Mouse (Mus musculus) heart, adult 2 months (tissue): Measurements from ENCODE around the gene Ttll8.
A peak's percentile ranks its signal among the peaks of the same experiment; 100 is the strongest.

Source experiments
- CTCF ChIP-seq: fragments of 200-600 bp; IDR thresholded peaks from 2 replicates; pipeline ENCODE4 v1.8.1; 2022; ENCODE audit warnings: antibody characterized with exemption, mild to moderate bottlenecking, moderate library complexity
- EP300 ChIP-seq: fragments of 200-500 bp; IDR thresholded peaks from 2 replicates; pipeline ENCODE4 v1.6.1; 2011; ENCODE audit warnings: low read depth, low read length, control low read depth; ENCODE audit not compliant: insufficient read depth
- POLR2A ChIP-seq: fragments of 200-500 bp; IDR thresholded peaks from 2 replicates; pipeline ENCODE4 v1.6.1; 2011; ENCODE audit warnings: mild to moderate bottlenecking, low read depth, low read length, control low read depth; ENCODE audit not compliant: insufficient read depth

DNA sequence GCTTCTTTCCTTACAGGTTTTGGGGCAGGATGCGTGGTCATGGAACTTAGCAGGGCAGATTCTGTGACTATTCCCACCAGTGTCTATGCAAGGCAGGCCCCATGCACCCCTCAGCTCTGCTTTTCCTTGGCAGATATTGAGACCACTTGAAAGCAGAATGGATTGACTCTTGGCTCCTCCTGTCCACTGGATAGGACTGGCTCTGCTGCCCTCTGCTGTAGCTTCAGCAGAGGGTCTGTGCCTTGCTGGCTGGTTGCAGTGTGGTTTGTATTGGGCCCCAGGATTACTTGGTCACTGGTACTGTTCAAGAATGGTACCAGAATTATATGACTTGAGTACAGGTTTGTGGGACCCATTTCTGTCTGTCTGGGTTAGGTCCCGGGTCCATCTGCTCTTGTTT is 44.9 kb upstream of the Ttll8 start:
- TF ChIP-seq CTCF (peak; percentile 56), POLR2A (no peak), EP300 (no peak)
